Mouse (Mus musculus) neural tube, embryonic 13.5 days (tissue): ENCODE results near the gene Rps15a. TPM values are rescaled to one million over a fixed set of nuclear protein-coding genes. Genes with fewer than 3 reads are reported as not detected.

ENCODE experiments used
- ATAC-seq: fragments of 200-750 bp; cut with Nextera tagmentation; 2 replicates; pipeline ENCODE4 v1.8.0; 2017; ENCODE audit warnings: low read depth, mild to moderate bottlenecking, moderate TSS enrichment, moderate library complexity
- H3K27ac ChIP-seq: fragments of 300-500 bp; sonication (generic); replicated peaks from 2 replicates; pipeline ENCODE4 v1.5.1; 2015; ENCODE audit warnings: moderate library complexity, mild to moderate bottlenecking, inconsistent platforms
- H3K27me3 ChIP-seq: fragments of 300-500 bp; sonication (generic); 2 replicates; pipeline ENCODE4 v1.6.1; 2015; ENCODE audit warnings: mild to moderate bottlenecking, inconsistent platforms
- H3K36me3 ChIP-seq: fragments of 300-500 bp; sonication (generic); 2 replicates; pipeline ENCODE4 v1.6.1; 2015; ENCODE audit warnings: mild to moderate bottlenecking, inconsistent platforms
- H3K4me1 ChIP-seq: fragments of 300-500 bp; sonication (generic); replicated peaks from 2 replicates; pipeline ENCODE4 v1.6.1; 2015; ENCODE audit warnings: inconsistent platforms
- H3K4me2 ChIP-seq: fragments of 300-500 bp; sonication (generic); 2 replicates; pipeline ENCODE4 v1.6.1; 2015; ENCODE audit warnings: inconsistent platforms, mild to moderate bottlenecking, moderate library complexity
- H3K4me3 ChIP-seq: fragments of 300-500 bp; sonication (generic); 2 replicates; pipeline ENCODE4 v1.5.1; 2015; ENCODE audit warnings: mild to moderate bottlenecking, inconsistent platforms
- H3K9ac ChIP-seq: fragments of 300-500 bp; sonication (generic); 2 replicates; pipeline ENCODE4 v1.6.1; 2015; ENCODE audit warnings: moderate library complexity, mild to moderate bottlenecking, inconsistent platforms
- H3K9me3 ChIP-seq: fragments of 300-500 bp; sonication (generic); 2 replicates; pipeline ENCODE4 v1.6.1; 2016; ENCODE audit warnings: inconsistent platforms
- WGBS: fragments of 180-500 bp; shearing (Covaris S2); methylation state at CpG from one replicate; pipeline ENCODE4 v1.1.7; 2015; 5-methylcytosine and 5-hydroxymethylcytosine counted together
- polyA plus RNA-seq: library from polyadenylated mRNA; unstranded; fragments of >200 nt; fragmentation: Nextera tagmentation; extraction: Ambion mirVana; gene quantifications from 2 replicates; pipeline ENCODE4 v1.2.1, GENCODE M21; 2015

Rps15a gene
- polyA plus RNA-seq, 1 experiment from 2014 or later, result 493 TPM

DNA sequence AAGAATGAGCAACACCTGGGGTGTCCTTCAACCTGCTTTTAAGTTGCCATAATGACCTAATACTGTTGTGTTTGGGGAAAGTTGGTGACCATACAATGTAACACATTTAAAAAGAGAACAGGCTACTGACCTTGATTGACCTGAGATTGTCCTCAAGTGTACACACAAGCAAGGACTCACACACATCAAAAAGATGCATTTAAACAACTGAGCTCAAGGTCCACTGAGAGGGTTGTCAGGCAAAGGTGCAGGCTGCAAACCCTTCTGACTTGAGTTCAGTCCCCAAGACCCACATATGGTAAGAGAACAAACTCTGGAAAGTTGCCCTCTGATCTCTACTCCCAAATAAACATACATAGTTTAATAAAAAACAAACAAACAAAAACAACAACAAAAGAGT lies 9.7 kb upstream of the Rps15a start:
- Histone ChIP-seq H3K4me1 (peaks cover 33% of the 10 kb centered on the region), H3K36me3 (peaks cover 35% of the 10 kb centered on the region), H3K27ac (no peak overlapping the region), H3K9me3 (no peaks in the 10 kb centered on the region), H3K27me3 (no peaks in the 10 kb centered on the region), H3K4me3 (no peak overlapping the region), H3K9ac (no peak overlapping the region), H3K4me2 (no peak overlapping the region)
- no peak for ATAC-seq

DNA sequence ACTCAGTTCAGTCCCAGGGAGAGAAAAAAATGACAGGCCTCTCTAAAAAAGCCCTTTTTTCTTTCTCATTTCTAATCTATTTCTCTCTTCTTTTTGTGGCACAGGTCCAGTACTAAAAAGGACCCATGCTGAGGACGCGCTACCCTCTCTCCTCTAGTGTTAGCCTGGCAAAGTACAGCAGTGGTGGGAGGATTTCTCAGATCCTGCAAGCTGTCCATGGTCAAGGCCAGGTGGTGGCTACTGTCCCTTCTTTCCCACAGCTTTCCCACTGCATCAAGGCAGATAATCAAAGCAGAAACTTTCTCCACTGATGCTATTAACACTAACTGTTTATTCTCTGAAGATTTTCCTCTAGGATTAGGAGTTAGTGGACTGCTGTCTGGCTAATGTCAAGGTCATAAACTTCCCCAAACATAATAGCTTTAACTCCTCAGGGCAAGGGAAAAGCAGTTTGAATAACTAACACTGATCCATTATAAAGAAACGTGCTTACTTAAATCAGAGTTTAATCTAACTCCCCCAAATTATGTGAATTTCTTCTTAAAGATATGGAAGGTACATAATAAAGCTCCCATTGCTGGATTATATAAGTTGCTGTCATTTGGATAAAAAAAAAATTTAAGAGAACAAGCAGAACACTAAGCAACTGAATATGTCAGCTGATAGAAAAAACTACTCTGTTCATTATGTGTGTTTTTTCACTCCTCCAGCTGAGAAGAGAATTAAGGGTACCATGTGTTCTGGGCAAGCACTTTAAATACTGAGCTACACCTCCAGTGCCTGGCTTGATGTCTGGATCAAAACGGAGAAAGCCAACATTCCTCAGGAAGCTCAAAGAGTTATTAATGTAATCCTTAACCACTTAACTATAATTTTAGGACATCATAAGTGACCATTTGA lies 7.8 kb upstream of the Rps15a start:
- Histone ChIP-seq H3K9ac (no peak overlapping the region), H3K27ac (no peak overlapping the region), H3K4me2 (no peak overlapping the region), H3K36me3 (peaks cover 55% of the 10 kb centered on the region), H3K4me3 (no peak overlapping the region), H3K4me1 (peaks cover 27% of the 10 kb centered on the region), H3K9me3 (no peaks in the 10 kb centered on the region), H3K27me3 (no peaks in the 10 kb centered on the region)
- WGBS, result 94% methylated on average over 4 of the region's 4 CpGs
- ATAC-seq, result no peak

GRCm38 (mm10) chr7:118122235-118122634 lies 6.2 kb upstream of the Rps15a start:
- ATAC-seq, result no peak
- Histone ChIP-seq H3K9ac (no peak overlapping the region), H3K27ac (no peak overlapping the region), H3K4me1 (peaks cover 15% of the 10 kb centered on the region), H3K4me2 (no peak overlapping the region), H3K36me3 (peaks cover 65% of the 10 kb centered on the region), H3K27me3 (no peaks in the 10 kb centered on the region), H3K4me3 (no peak overlapping the region), H3K9me3 (no peaks in the 10 kb centered on the region)
- WGBS, result 93% methylated on average over 7 of the region's 7 CpGs

- H3K9ac ChIP-seq, result no peak overlapping the region
- no peak overlapping the region for H3K4me2 ChIP-seq
- peaks cover 8% of the 10 kb centered on the region for H3K4me1 ChIP-seq
- H3K27me3 ChIP-seq, result no peaks in the 10 kb centered on the region
- H3K4me3 ChIP-seq, result no peak overlapping the region
- WGBS, result 93% methylated on average over 1 of the region's 1 CpGs
- no peaks in the 10 kb centered on the region for H3K9me3 ChIP-seq
- ATAC-seq, result no peak
- peaks cover 57% of the 10 kb centered on the region for H3K36me3 ChIP-seq
- no peak overlapping the region for H3K27ac ChIP-seq
Measured at GRCm38 (mm10) chr7:118120654-118121053, 4.7 kb upstream of the Rps15a start.

GRCm38 (mm10) chr7:118119946-118120345 lies 4.0 kb upstream of the Rps15a start:
- ATAC-seq, result no peak
- Histone ChIP-seq H3K27ac (no peak overlapping the region), H3K4me1 (peaks cover 12% of the 10 kb centered on the region), H3K4me2 (no peak overlapping the region), H3K9me3 (no peaks in the 10 kb centered on the region), H3K36me3 (peaks cover 56% of the 10 kb centered on the region), H3K4me3 (no peak overlapping the region), H3K27me3 (no peaks in the 10 kb centered on the region), H3K9ac (no peak overlapping the region)
- 93% methylated on average over 5 of the region's 5 CpGs for WGBS

DNA sequence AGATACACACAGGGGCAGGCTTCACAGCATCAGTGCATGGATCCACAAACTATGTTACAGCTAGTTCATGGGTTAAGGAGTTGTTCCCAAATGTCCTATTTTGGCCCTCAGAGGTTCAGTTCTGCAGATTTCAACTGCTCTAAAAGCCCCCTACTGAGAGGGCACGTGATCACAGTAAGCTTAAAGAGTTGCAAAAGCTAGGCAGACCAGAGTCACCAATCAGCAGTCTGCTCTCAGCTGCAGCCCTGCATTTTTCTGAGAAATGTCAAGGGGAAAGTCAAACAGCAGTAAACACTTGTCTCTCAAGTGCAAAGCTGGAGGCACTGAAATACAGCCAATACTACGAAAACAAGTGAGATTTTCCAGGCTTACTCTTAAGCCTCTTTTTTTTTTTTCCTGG lies 3.2 kb upstream of the Rps15a start:
- 55% methylated on average over 2 of the region's 2 CpGs for WGBS
- Histone ChIP-seq H3K4me1 (peaks cover 20% of the 10 kb centered on the region), H3K27me3 (no peaks in the 10 kb centered on the region), H3K36me3 (peaks cover 58% of the 10 kb centered on the region), H3K9me3 (no peaks in the 10 kb centered on the region), H3K9ac (no peak overlapping the region), H3K27ac (no peak overlapping the region), H3K4me3 (no peak overlapping the region), H3K4me2 (no peak overlapping the region)
- ATAC-seq, result no peak

DNA sequence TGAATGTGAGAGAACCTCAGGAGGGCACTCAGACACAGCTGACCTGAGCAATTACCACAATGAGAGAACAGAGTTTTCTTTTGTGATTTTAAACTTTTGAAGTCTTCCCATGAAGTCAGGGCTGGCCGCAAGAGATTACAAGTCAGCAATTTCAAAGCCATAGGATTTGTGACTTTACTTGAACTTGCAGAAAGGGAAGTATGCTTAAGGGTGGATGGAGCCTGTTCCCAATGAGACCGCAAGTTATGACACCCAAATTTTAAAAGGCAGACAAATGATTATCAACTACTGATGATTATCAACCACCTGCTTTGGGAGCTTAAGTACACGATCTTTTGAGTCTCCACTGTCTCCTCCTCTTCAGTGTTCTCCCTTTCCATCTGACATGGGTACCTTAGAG lies 2.4 kb upstream of the Rps15a start:
- H3K36me3 ChIP-seq, result peaks cover 63% of the 10 kb centered on the region
- peaks cover 27% of the 10 kb centered on the region for H3K4me1 ChIP-seq
- H3K4me3 ChIP-seq, result no peak overlapping the region
- no peak overlapping the region for H3K4me2 ChIP-seq
- 81% methylated on average over 3 of the region's 3 CpGs for WGBS
- H3K9ac ChIP-seq, result no peak overlapping the region
- no peaks in the 10 kb centered on the region for H3K27me3 ChIP-seq
- no peaks in the 10 kb centered on the region for H3K9me3 ChIP-seq
- no peak for ATAC-seq
- H3K27ac ChIP-seq, result no peak overlapping the region

- 25% methylated on average over 4 of the region's 4 CpGs for whole genome bisulfite sequencing
- no peak overlapping the region for H3K9ac ChIP-seq
- H3K27me3 ChIP-seq, result no peaks in the 10 kb centered on the region
- H3K36me3 ChIP-seq, result peaks cover 64% of the 10 kb centered on the region
- ATAC-seq, result no peak
- H3K27ac ChIP-seq, result peak overlapping the region; percentile 39
- no peak overlapping the region for H3K4me3 ChIP-seq
- H3K9me3 ChIP-seq, result no peaks in the 10 kb centered on the region
- H3K4me1 ChIP-seq, result peaks cover 35% of the 10 kb centered on the region
- H3K4me2 ChIP-seq, result no peak overlapping the region
Measured at GRCm38 (mm10) chr7:118117539-118118210, 1.7 kb upstream of the Rps15a start.

GRCm38 (mm10) chr7:118116787-118117538 lies 975 bp upstream of the Rps15a start:
- peak overlapping the region; percentile 83 for H3K4me3 ChIP-seq
- WGBS, result 12% methylated on average over 8 of the region's 8 CpGs
- H3K9ac ChIP-seq, result peak overlapping the region; percentile 78; the same call in 1 of the 2 replicates
- peak overlapping the region; percentile 87 for H3K27ac ChIP-seq
- peak overlapping the region; percentile 69 for H3K4me2 ChIP-seq
- peaks cover 42% of the 10 kb centered on the region for H3K4me1 ChIP-seq
- peaks cover 65% of the 10 kb centered on the region for H3K36me3 ChIP-seq
- ATAC-seq, result 0 out of 2 replicates have a peak, but pooled peaks have one; percentile 15
- H3K27me3 ChIP-seq, result no peaks in the 10 kb centered on the region
- no peaks in the 10 kb centered on the region for H3K9me3 ChIP-seq

DNA sequence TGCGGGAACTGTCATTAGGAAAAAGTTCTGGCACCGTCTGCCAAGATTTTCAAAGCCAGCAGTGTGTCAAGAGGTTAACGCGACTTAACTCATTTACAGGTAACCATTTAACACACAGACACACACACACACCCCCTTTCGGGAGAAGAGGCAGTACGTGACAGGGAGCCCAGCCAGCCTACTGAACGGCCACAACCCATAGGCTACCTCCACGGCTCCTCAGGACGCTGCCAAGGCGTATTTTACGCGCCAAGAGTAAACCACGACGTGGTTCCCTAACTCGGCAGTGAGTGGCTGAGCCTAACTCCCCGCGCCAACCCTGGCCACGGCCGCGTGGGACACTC lies 483 bp downstream of the Rps15a start:
- Histone ChIP-seq H3K4me1 (peaks cover 56% of the 10 kb centered on the region), H3K27ac (peak overlapping the region; percentile 84), H3K27me3 (no peaks in the 10 kb centered on the region), H3K9me3 (no peaks in the 10 kb centered on the region), H3K4me3 (peak overlapping the region; percentile 83), H3K9ac (peak overlapping the region; percentile 94), H3K4me2 (peak overlapping the region; percentile 99), H3K36me3 (peaks cover 70% of the 10 kb centered on the region)
- WGBS, result under 1% methylated on average over 20 of the region's 20 CpGs
- peak; percentile 58 for ATAC-seq

DNA sequence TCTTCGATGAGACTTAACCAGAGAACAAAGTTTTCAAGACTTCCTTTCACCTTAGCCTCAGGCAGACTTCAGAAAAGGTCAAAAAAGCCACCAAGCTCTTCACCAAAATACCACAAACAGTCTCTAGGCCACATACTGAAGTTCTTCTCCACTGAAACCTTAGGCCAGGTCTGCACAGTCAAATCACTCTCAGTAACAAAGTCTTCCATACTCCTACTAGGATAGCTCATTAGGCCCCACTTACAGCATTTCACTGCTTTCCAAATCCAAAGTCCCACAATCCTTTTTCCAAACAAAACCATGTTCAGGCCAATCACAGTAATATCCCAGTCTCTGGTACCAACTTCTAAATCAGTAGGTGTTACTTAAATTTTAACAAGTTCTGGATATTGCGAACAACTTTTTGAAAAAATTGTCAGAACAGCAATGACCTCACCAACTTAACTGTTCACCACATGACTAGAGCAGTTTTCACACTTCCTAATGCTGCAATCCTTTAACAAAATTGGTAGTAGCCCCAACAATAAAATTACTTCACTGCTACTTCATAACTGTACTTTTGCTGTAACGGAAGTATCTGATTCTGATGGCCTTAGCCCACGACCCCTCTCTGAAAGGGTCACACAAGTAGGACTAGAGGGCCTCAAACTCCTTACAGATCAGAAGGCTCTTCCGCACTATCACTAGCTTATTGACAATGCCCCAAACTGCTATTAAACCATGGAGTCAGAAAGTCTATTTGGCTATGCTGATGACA lies 2.3 kb downstream of the Rps15a start:
- ATAC-seq, result no peak
- Histone ChIP-seq H3K4me1 (peaks cover 61% of the 10 kb centered on the region), H3K36me3 (peaks cover 70% of the 10 kb centered on the region), H3K4me2 (peak overlapping the region; percentile 99), H3K4me3 (peak overlapping the region; percentile 83), H3K27me3 (no peaks in the 10 kb centered on the region), H3K9ac (peak overlapping the region; percentile 94), H3K9me3 (no peaks in the 10 kb centered on the region), H3K27ac (no peak overlapping the region)
- WGBS, result 70% methylated on average over 5 of the region's 5 CpGs
